Mouse (Mus musculus) ES-E14 (cell line): ENCODE data around the gene Dennd5a.
"Not testable (repeated sequence)": the region's sequence is repeated elsewhere in the genome, so short reads cannot be mapped to it uniquely, and the experiment has no call there.

Source experiments
- CHD2 ChIP-seq: IDR thresholded peaks from 2 replicates; pipeline ENCODE4 v1.6.1; 2014; ENCODE audit warnings: mild to moderate bottlenecking, low read depth, low read length, inconsistent platforms
- MAFK ChIP-seq: IDR thresholded peaks from 2 replicates; pipeline ENCODE4 v1.6.1; 2014; ENCODE audit warnings: mild to moderate bottlenecking, low read depth, low read length, inconsistent platforms; ENCODE audit not compliant: insufficient read depth
- ZC3H11A ChIP-seq: IDR thresholded peaks from 2 replicates; pipeline ENCODE4 v1.6.1; 2012; ENCODE audit warnings: low read depth, mild to moderate bottlenecking, inconsistent platforms, low read length, borderline replicate concordance
- ZNF384 ChIP-seq: IDR thresholded peaks from 2 replicates; pipeline ENCODE4 v1.6.1; 2012; ENCODE audit warnings: low read depth, low read length, inconsistent platforms

DNA sequence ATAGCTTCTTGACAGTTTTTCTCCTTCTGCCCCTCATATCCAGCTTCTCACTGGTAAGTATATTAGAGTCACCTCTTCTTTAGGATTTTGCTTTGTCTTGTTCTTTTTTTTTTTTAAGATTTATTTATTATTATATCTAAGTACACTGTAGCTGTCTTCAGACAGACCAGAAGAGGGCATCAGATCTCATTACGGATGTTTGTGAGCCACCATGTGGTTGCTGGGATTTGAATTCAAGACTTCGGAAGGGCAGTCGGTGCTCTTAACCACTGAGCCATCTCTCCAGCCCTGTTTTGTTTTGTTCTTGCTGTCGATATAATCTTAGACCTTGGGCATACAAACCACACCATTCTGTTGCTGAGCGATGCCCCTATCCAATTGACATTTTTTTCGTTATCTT lies 26.5 kb upstream of the Dennd5a start, which contains the start of gene Tmem41b:
- TF ChIP-seq ZNF384, MAFK, ZC3H11A, CHD2: not testable (repeated sequence)
